Mouse (Mus musculus): ENCODE data around the gene Kbtbd8.

Kbtbd8 gene

GRCm38 (mm10) chr6:95116946-95117345 is at the start of gene Kbtbd8:
Gene Kbtbd8 (plus strand): TSS chr6:95117240.
- DNase-seq, result peak; percentile 23

- no peak for DNase-seq
These were observed 47.3 kb upstream of the Kbtbd8 start for GRCm38 (mm10) chr6:95069753-95070152.

DNA sequence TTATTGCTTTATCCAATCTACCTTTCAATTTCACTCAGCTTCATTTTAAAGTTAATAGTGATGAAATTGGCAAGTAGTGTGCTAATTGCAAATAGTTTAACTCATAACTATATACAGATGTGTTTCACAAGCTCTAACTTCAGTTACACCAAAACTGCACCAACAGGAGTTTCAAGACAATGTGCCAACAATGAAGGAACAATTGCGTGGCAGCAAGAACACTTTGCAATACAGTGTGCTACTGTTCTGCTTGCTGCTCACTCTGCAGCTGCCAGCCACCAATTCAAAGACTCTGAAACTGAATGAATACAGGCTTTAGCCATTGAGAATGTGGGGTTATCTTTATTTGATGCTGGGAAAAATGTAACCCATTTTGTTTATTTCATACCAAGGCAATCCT is 31.8 kb upstream of the Kbtbd8 start:
- DNase-seq, result no peak

- no peak for DNase-seq
These were observed 29.7 kb upstream of the Kbtbd8 start for GRCm38 (mm10) chr6:95087154-95087846.

DNA sequence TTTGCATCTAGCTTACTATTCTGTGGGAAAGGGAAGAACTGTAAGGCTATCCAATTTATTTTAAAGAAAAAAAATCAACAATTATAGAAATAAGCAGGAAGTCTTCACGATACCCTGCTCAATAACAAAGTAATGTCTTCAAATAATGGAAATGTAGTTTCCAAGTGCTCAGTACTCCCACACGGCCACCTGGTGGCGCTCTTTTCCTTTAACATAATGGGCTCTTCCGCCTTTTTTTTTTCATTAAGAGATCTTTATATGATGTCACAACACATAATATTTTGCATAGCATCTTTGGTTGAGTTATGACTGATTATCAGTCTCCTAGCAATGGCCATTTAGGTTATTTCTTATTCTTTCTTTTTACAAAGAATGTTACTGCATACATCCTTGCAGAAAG is 29.0 kb upstream of the Kbtbd8 start:
- DNase-seq, result peak; percentile 52

- no peak for DNase-seq
These were observed 22.3 kb upstream of the Kbtbd8 start for GRCm38 (mm10) chr6:95094695-95095094.

DNA sequence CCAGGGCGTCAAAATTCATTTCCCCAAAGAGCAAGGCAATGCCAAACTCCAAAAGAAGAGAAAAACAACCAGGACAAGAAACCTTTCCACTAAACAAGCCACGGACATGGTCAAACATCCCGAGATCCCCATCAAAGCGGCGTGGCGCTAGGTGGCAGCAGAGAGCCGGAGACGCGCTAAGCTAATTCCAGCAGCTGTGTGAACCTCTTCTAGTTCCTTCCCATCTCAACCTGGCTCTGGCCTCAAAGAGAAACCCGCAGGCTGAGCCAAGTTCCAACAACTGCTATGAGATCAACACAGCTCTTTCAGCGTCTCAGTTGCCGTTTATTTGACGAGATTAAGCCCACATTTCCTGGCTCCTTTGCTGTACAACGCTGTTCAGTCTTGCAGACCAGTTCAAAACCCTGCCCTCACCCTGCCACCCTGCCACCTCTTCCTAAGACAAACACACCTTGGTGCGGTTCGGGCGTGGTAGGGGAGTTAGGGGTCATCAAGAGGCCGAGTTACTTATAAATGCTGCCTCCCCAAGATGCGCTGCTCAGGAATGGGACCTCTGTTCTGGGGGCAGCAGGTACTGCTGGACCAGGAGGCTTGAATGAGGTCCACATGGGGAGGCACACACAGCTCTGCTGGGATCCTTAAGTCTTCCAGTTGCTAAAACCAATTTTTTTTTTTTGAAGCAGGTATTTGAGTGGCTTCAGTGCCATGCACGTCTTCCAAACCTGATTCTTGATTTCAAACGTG is 18.5 kb upstream of the Kbtbd8 start:
- DNase-seq, result peak; percentile 89

- DNase-seq, result no peak
These were observed 13.3 kb upstream of the Kbtbd8 start for GRCm38 (mm10) chr6:95103706-95104105.

GRCm38 (mm10) chr6:95108437-95108836 is 8.6 kb upstream of the Kbtbd8 start:
- no peak for DNase-seq

- no peak for DNase-seq
These were observed 7.2 kb upstream of the Kbtbd8 start for GRCm38 (mm10) chr6:95109691-95110450.

DNA sequence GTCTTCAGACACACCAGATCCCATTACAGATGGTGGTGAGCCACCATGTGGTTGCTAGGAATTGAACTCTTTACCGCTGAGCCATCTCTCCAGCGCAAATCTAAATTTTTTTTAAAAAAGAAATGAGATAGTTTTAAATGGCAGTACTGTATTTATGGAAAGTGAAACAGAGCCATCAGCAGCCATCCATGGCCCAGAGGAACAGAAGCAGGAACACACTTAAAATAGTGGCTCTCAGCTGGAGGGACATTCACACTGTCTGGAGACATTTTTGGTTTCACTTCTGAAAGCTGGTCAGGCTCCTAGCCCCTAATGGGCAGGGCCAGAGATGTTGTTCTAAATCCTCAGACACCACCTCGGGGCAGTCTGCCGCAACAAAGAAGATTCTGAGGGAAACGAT is 5.0 kb upstream of the Kbtbd8 start:
- no peak for DNase-seq

- DNase-seq, result no peak
These were observed 527 bp upstream of the Kbtbd8 start for GRCm38 (mm10) chr6:95116513-95116912.

- DNase-seq, result peak; percentile 90
These were observed 838 bp downstream of the Kbtbd8 start for GRCm38 (mm10) chr6:95117614-95118541.

DNA sequence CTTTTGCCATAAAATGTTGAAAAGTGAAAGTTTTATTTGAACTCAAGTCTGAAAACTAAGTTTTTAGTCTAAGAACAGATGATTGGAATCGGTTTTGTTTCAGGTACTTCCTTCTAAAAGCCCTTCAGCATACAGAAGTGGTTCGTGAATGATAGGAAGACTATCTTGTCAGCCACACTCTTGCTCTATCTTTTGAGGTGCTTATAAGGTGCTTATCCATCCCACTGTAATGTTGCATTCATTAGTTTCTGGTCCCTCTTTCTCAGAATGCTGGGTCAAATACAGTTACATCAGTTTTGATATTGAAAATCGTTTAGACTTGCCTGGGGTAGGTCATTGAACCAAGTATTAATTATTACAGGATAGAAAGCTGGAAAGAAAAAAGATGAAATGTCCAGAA is 2.3 kb downstream of the Kbtbd8 start:
- DNase-seq, result no peak

- no peak for DNase-seq
These were observed 33.0 kb downstream of the Kbtbd8 start for GRCm38 (mm10) chr6:95149931-95150534.

DNA sequence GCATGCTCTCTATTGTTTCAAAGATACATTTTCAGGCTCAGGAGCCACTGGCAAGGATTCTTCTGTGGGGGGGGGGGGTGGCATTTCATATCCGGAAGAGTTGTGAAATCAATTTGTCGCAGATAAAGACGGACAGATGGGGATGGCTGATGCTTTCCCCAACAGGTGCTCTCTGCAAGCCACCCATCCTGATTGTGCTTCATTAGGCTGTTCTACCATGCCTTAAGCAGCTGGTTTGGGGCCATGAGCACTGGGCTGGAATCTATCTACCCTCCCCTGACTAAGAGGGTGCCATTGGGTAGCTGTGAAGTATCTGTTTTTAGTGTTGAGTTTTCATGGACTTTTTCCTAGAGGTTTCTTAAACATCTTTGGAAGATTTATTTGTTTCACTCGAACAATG is 33.8 kb downstream of the Kbtbd8 start:
- DNase-seq, result no peak

- no peak for DNase-seq
These were observed 34.5 kb downstream of the Kbtbd8 start for GRCm38 (mm10) chr6:95151563-95151962.

GRCm38 (mm10) chr6:95163965-95164364 is 46.9 kb downstream of the Kbtbd8 start:
- no peak for DNase-seq

DNA sequence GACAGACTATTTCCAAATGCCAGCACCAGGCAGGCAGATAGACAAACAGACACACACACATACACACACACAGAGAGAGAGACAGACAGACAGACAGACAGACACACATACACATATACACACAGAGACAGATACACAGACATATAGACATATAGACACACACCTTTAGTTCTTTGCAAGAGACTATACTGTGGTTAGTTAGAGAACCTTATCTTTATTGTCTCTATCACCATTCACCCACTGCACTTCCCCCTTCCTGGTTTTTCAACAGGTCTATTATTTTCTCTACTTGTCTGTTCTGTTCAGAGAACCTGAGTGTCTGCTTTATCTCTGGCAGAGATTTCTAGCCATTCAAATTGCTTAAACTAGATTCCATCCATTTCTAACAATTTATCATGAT is 48.6 kb downstream of the Kbtbd8 start:
- DNase-seq, result no peak

DNA sequence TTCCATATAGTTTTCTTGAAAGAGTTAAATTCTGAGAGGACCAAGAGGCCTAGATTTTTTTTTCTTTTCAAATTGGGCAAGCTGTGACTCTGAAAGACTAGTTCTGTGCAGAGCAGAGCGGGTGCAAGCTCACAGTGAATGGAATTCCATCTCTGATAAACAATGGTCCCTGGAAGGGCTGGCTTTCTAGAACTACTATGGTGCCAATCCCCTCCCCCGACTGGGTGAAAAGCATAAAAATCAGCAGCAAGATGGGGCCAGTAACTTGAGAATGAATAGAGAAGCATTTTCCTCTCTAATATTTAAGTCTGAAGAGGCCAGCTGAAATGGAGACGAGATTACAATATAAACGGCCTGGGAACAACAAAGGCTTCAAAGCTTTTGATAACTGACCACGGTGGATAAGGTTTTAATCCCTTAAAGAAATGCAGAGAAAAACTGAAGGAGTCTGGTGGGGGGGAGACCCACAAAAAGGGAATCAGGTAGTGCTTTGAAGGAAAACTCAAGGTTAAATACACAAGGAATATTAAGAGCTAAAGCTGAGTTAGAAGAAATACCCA is 50.7 kb downstream of the Kbtbd8 start:
- DNase-seq, result no peak

DNA sequence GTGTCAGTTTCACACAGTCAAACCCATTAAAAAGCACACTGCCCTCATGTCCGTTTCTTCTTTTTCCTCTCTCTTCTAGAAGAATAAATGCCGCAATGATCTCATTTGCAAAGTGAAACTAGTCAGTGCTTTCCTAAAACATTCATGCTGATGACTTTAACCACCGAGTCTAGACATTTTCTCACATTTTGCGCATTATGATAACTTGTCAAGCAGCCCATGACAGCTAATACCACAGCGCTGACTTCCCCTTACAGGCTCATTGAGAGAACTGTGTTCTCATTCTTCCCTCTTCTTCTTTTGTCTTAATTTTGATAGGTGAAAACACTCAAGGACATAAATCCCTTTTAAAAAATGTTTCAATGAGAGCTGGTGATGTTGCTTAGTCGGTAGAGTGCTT is 52.4 kb downstream of the Kbtbd8 start:
- DNase-seq, result no peak
